Mouse (Mus musculus) cerebellum, postnatal 25 days (tissue): Measurements from ENCODE around the gene Fam47c.

Experiments used
- DNase-seq, 2 experiments: peaks; one replicate each; pipeline ENCODE4 v3.0.0; 2021; ENCODE audit warnings: mixed read lengths in 2 of 2

The Fam47c gene

DNA sequence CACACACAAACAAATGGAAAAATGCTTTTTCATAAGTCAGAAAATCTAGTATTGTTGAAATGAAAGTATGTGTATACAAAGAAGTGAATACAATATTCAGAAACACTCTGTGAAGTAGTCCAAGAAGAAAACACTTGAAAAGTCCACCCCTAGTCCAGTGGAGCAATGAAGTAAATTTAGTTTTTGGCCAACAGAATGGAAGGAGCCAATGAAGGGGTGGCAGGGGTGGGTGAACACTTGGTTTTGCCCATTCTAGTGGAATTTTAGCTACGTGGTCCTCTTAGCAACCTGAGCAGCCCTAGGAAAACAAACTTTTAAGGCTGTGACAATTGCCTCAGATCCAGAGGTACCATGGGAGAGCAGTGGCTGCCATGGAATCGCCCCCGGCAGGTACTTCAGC lies at the start of gene Fam47c:
Fam47c (plus strand) TSS at position 301 of the 400 bp plus-strand sequence.
- DNase-seq = no peak

- no peak for DNase-seq
Observed at GRCm38 (mm10) chrX:78769408-78769807, 31.8 kb downstream of the Fam47c start.

GRCm38 (mm10) chrX:78777078-78777477 lies 39.5 kb downstream of the Fam47c start:
- DNase-seq = no peak
